Mouse (Mus musculus) splenic B cell, adult 2 months (primary cell): ENCODE measurements around the gene Rsc1a1.
A peak's percentile ranks its signal among the peaks of the same experiment; 100 is the strongest.

Experiments used
- DNase-seq: peaks from one replicate; pipeline ENCODE4 v3.0.0-alpha.2; 2011; ENCODE audit warnings: low read depth, low spot score
- H3K27me3 ChIP-seq: 2 replicates; pipeline ENCODE4 v1.6.1; 2012; ENCODE audit warnings: mild to moderate bottlenecking, low read length, moderate library complexity, mixed read lengths; ENCODE audit not compliant: control insufficient read depth, poor library complexity, insufficient read depth, severe bottlenecking
- H3K36me3 ChIP-seq: 2 replicates; pipeline ENCODE4 v1.6.1; 2012; ENCODE audit warnings: mild to moderate bottlenecking, low read length, moderate library complexity, mixed read lengths; ENCODE audit not compliant: control insufficient read depth, poor library complexity, insufficient read depth, severe bottlenecking

Gene Rsc1a1

DNA sequence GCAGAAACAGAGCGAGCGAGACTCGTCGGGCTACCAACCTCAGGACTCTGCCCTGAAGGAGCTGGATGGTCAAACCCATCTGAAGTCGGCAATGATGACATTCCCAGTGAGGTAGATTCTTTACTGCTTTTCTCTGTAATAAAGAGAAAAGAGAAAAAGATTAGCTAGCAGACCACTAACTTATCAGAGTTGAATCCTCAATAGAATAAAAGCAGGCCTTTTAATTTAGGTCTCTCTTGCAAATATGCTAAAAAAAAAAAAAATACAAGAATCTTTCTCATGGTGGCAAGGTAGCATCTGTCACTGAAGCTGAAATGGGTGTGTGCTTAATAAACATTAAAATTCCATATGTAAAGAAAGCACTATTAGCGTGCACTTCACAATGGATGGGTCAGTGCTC lies at the start of gene Rsc1a1:
Gene Rsc1a1, minus strand, starts transcription at position 101 of the 400 bp plus-strand sequence.
- DNase-seq, result no peak
- no peaks in the 10 kb centered on the region for H3K27me3 ChIP-seq
- peaks cover 19% of the 10 kb centered on the region for H3K36me3 ChIP-seq

DNA sequence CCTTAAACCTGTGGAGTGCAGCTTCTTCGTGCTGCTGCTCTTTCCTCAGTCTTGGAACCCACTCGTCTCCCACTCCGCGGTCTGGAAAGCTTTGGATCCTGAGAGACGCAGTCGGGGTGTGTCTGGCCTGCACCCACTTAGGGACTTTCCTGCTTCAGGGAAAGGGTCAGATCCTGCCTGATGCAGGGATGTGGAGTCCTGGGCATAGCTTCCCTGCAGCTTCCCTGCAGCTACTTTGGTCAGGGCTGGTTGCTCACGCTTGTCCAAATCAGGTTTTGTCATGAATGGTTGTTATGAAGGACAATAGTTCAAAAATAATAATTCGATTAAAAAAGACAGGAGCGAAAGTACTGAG lies 49.8 kb upstream of the Rsc1a1 start:
- Histone ChIP-seq H3K27me3 (no peaks in the 10 kb centered on the region), H3K36me3 (no peaks in the 10 kb centered on the region)
- no peak for DNase-seq

DNA sequence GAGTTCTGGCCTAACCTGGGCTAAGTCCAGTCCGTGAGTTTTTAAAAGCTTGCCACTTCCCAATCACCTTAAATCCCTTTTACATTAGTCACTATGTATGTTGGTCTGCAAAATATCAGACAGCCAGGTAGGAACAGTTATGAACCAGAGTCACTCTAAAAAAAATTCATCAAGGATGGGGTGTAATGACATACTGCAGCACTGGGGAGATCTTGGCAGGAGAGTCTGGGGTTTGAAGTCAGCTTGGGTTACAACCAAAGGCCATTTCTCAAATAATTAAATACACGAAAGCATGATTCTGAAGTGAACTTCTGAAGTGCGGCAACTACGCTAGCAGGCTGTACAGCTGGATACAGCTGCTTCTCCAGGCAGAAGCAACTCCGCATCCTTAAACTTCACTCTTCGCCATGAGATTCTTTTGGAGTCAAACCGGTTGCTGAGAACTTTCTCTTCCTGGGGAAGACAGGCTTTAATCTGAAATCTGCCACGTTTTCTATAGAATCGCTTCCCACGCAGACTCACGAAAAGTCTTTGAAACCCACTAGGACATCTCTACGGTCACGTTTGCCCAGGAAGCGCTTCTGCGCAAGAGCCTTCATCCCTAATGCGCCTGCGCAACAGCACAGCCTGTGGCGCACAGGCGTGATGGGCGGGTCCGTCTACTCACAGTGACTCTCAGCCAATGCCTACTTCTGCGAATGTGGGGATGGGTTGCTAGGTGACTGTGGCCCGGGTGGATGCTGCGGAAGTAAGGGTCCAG lies 49.2 kb upstream of the Rsc1a1 start:
- DNase-seq, result peak; percentile 95
- H3K27me3 ChIP-seq, result no peaks in the 10 kb centered on the region
- H3K36me3 ChIP-seq, result no peaks in the 10 kb centered on the region

DNA sequence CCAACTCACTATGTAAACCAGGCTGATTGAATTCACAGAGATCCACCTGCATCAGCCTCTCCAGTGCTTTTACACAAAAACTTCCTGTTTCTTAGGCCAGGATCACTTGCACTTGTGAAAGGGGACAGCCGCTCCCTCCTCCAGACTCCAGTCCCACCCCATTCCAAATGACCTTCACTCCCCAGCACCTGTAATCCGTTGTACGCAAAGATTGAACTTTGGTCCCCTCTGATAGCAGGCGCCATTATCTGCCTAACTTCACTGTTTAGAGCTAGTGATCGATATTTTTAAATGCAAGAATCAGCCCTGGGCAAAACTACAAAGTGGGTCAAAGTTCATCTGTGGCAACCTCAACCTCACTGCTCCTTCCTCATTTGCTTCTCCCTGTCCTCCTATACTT lies 46.4 kb upstream of the Rsc1a1 start:
- no peaks in the 10 kb centered on the region for H3K36me3 ChIP-seq
- no peak for DNase-seq
- no peaks in the 10 kb centered on the region for H3K27me3 ChIP-seq

DNA sequence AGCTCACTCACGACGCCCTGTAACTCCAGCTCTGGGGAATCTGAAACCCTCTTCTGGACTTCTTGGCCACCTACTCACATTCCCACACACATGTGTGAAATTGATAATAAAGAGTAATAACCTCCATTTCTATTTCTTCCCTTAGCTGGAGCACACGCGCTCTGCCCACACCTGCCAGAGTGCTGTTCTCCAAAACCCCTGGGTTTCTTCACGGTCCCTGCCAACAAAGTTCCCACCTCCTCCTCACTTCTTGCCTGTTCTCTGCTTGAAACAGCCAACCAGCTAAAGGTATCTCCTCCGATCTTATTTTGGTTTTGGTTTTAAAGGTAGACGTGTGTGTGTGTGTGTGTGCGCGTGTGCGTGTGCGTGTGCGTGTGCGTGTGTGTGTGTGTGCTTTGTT lies 45.0 kb upstream of the Rsc1a1 start:
- H3K27me3 ChIP-seq, result no peaks in the 10 kb centered on the region
- H3K36me3 ChIP-seq, result no peaks in the 10 kb centered on the region
- no peak for DNase-seq

DNA sequence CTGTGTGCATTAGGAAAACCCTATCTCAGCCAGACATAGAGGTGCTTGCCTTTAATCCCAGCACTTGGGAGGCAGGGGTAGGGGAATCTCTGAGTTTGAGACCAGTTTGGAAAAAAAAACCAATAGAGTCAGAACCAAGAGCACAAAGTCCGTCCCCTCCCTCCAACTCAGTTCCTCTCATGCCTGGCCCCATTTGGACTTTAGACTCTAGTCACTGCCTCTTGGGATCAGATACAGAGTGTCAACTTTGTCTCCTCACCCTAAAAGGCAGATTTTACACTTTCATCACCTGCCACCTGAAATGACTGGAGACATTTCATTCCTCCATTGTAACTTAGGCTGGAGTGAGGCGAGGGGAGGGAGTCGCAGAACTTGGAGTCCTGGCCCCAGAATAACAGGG lies 43.9 kb upstream of the Rsc1a1 start:
- no peak for DNase-seq
- Histone ChIP-seq H3K36me3 (no peaks in the 10 kb centered on the region), H3K27me3 (no peaks in the 10 kb centered on the region)

DNA sequence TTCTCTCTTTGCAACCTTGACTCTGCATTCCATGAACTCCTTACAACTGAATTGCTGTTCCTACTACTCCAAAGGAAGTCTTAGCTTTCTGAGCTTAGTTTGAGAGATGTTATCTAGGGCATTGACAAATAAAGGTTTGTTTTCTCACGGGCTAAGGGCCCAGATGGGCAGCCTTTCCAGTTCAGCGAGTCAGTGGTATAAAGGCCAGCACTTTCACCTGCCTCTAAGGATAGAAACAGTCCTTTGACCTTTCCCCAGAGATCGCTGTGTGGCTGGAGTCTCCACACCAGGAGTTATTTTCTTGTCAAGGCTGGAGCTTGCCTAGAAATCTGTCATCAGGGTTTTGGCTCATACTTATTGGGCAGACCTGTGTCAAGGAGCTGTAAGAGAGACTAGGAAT lies 40.3 kb upstream of the Rsc1a1 start:
- Histone ChIP-seq H3K27me3 (no peaks in the 10 kb centered on the region), H3K36me3 (no peaks in the 10 kb centered on the region)
- DNase-seq, result no peak

DNA sequence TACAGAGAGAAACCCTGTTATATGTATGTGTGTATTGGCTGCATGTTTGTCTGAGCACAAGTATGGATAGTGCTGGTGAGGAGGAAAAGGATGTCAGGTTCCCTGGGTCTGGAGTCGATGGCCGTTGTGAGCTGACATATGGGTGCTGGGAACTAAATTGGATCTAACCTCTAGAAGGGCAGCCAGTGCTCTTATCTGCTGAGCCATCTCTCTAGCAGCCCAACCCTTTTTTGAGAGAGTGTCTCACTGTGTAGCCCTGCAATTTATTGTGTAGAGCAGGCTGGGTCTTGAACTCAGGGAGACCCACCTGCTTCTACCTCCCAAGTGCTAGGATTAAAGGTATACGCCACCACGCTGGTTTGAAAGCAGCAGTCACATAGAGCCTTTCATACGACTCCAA lies 39.9 kb upstream of the Rsc1a1 start:
- no peaks in the 10 kb centered on the region for H3K36me3 ChIP-seq
- no peak for DNase-seq

DNA sequence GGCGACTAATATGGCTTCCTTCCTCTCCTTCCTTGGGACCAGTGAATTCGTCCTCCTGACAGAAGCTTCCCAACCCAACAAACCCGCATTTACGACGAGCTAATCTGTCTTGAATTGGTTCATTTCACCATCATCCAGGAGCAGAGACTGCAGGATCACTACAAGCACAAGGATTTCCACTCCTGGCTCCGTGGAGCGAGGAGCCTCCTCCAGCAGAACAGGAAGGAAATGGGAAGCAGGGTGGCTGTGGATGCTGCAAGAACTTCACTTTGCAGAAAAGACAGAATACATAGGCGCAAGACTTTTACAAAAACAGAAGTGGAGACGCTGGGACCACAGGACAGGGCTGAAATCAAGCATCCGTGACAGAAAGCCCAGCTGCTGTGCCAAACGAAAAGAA lies 39.2 kb upstream of the Rsc1a1 start:
- DNase-seq, result no peak
- Histone ChIP-seq H3K36me3 (no peaks in the 10 kb centered on the region), H3K27me3 (no peaks in the 10 kb centered on the region)

More for the DNA sequence above, 39.9 kb upstream of the Rsc1a1 start:
- H3K27me3 ChIP-seq, result no peaks in the 10 kb centered on the region

DNA sequence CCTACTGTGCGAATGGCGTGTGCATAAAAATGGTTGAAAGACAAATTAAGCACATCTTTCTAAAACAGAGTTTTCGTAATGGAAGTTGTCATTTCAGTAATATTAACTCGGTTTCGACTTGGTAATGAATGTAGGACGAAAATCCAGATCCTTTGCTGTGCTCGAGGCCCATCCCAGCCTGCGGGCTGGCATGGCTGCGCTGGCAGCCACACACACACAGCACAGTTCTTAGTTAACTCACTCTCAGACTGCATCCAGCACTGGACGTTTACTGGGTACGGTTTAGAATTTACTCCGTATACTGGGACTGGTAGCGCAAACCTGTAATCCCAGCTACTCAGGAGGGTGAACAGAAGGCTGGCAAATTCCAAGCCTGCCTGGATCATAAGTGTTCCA lies 38.3 kb upstream of the Rsc1a1 start:
- DNase-seq, result no peak

DNA sequence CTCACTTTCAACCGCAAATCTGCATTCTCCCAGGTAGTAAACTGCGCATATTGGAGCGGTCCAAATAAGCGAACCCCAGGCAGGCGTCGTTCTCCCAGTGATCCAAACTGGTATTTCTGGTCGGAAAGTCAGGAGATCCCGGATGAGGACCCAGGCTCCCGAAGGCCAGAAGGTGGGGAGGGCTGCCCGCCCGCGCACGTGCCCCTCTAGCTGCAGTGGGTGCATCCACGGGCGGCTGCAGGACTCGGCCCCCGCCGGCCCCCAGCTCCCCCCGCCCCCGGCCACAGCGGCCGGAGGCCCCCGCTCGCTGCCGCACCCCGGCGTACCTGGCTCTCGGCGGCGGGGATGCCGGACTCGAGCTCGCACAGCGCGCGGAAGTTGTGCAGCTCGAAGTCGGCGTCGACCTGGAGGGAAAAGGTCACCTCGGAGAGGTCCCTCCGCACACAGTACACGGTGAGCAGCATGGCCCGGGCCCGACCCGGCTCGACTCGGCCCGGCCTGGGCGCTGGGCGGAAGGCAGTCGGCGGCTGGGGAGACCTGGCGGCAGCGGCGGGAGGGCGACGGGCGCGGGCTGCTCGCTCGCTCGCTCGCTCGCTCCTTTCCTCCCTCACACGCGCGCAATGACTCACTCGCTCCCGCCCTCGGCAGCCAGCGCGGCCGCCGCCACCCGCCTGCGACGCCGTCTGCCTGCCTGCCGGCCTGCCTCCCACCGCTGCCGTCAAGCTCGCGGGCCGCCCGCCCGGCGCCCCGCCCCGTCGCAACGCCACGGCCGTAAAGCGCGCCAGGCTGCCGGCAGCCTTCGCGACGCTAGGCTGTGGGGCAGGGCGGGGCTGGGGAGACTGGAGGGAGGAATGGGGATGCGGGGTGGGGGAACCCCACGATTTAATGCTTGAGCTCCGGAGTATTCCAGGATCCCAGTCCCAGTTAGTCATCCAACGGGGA lies 37.6 kb upstream of the Rsc1a1 start, which contains the start of gene Ddi2:
Gene Ddi2, minus strand, starts transcription at position 689 of the 942 bp plus-strand sequence.
- peak; percentile 91 for DNase-seq
- no peaks in the 10 kb centered on the region for H3K27me3 ChIP-seq
- H3K36me3 ChIP-seq, result no peaks in the 10 kb centered on the region

More for the DNA sequence above, 38.3 kb upstream of the Rsc1a1 start:
- no peaks in the 10 kb centered on the region for H3K27me3 ChIP-seq
- H3K36me3 ChIP-seq, result no peaks in the 10 kb centered on the region

DNA sequence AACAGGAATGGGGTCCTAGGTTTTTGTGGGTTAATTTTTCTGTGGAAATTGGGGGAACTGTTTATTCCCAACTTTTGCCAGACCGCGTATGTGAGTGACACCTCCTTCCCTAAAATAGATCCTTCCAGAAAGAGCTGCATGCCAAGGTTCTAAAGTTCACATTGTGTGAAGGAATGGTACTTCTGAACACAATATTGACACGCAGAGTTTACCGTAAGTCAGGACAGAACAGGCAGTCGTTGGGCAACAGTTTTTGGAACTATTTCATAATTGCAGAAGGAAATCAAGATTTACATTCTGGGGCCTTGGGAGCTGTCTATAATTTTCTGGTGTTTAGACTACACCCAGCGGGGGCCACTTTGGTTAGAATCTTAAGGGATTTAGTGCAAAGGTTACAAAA lies 36.6 kb upstream of the Rsc1a1 start:
- no peak for DNase-seq

DNA sequence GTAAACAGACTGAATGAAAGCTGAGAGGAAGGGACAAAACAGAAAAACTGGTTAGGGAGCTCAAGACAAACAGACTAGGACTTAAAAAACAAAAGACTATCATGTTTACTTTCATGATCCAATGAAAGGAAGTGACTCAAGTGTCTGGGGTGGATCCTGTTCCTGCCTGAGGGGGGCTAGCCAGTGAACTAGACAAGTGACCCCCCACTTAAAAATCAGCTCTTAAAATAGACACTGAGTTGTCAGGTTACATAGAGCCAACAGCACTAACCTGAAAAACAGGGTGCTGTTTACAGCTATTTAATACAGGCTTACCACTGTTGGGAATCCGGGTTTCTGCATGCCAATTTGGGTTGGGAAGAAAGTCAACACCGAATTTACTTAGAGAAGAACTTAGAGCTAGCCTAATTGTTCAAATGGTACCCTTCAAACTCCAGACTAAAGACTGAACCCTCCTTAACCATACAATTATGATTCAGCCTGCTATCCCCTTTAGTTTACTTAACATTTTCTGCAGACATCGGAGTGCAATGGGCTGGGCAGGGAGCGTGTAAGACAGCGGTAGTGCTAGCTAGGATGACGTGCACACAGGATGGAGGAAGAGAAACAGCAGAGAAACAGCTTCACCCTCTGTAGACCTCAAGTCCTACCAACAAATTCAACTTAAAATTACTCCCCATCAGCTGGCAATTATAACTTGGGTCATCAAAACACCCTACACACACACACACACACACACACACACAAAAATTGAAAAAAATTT lies 35.5 kb upstream of the Rsc1a1 start:
- peak; percentile 43 for DNase-seq
- H3K36me3 ChIP-seq, result no peaks in the 10 kb centered on the region
- H3K27me3 ChIP-seq, result no peaks in the 10 kb centered on the region

More for the DNA sequence above, 36.6 kb upstream of the Rsc1a1 start:
- Histone ChIP-seq H3K36me3 (no peaks in the 10 kb centered on the region), H3K27me3 (no peaks in the 10 kb centered on the region)

DNA sequence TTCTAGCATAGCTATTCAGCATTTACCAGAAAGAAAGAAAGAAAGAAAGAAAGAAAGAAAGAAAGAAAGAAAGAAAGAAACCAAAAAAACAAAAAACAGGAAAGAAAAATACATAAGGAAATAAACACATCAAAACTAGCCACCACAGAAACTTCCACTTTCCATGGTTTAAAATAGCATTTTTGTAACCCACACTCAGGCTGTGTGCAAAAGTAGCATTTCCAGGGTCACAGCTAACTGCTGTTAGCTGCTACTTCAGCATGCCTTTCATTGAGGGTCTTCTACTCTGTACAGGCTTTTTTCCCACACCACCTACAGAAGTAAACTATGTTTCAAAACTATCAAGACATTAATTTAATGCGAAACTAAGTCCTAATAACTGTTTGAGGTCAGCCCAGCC lies 33.9 kb upstream of the Rsc1a1 start:
- Histone ChIP-seq H3K36me3 (no peaks in the 10 kb centered on the region), H3K27me3 (no peaks in the 10 kb centered on the region)
- DNase-seq, result no peak
